Mouse (Mus musculus): ENCODE results near the gene Gtpbp8.
A peak's percentile ranks its signal among the peaks of the same experiment; 100 is the strongest.

Gene Gtpbp8

GRCm38 (mm10) chr16:44725286-44726223, 20.6 kb downstream of the Gtpbp8 start:
- peak; percentile 52 to 69 for DNase-seq (ENCODE audit: low spot score in 2 of 2)

- DNase-seq (ENCODE audit: low spot score in 2 of 2): peak in 1 of 2 experiments; percentile 14
These were observed 21.3 kb downstream of the Gtpbp8 start for GRCm38 (mm10) chr16:44724847-44725246.

GRCm38 (mm10) chr16:44724083-44724787, 21.9 kb downstream of the Gtpbp8 start, which contains the start of gene Nepro:
Nepro (plus strand) TSS chr16:44724301.
- peak; percentile 93 to 96 for DNase-seq (ENCODE audit: low spot score in 2 of 2)

- DNase-seq (ENCODE audit: low spot score in 2 of 2): no peak
These were observed 23.5 kb downstream of the Gtpbp8 start for GRCm38 (mm10) chr16:44722666-44723065.

- no peak for DNase-seq (ENCODE audit: low spot score in 2 of 2)
These were observed 25.6 kb downstream of the Gtpbp8 start for GRCm38 (mm10) chr16:44720518-44720917.

- no peak for DNase-seq (ENCODE audit: low spot score in 2 of 2)
These were observed 26.8 kb downstream of the Gtpbp8 start for GRCm38 (mm10) chr16:44719349-44719748.

- no peak for DNase-seq (ENCODE audit: low spot score in 2 of 2)
These were observed 28.3 kb downstream of the Gtpbp8 start for GRCm38 (mm10) chr16:44717838-44718237.

GRCm38 (mm10) chr16:44717141-44717634, 29.0 kb downstream of the Gtpbp8 start:
- DNase-seq (ENCODE audit: low spot score in 2 of 2): no peak

- DNase-seq (ENCODE audit: low spot score in 2 of 2): peak in 1 of 2 experiments; percentile 23
These were observed 29.6 kb downstream of the Gtpbp8 start for GRCm38 (mm10) chr16:44716305-44717140.

- no peak for DNase-seq (ENCODE audit: low spot score in 2 of 2)
These were observed 42.7 kb downstream of the Gtpbp8 start for GRCm38 (mm10) chr16:44703458-44703857.

GRCm38 (mm10) chr16:44702272-44702671, 43.9 kb downstream of the Gtpbp8 start:
- no peak for DNase-seq (ENCODE audit: low spot score in 2 of 2)

- DNase-seq (ENCODE audit: low spot score in 2 of 2): no peak
These were observed 45.0 kb downstream of the Gtpbp8 start for GRCm38 (mm10) chr16:44701155-44701554.

GRCm38 (mm10) chr16:44697473-44698205, 48.5 kb downstream of the Gtpbp8 start:
- DNase-seq (ENCODE audit: low spot score in 2 of 2): no peak

- DNase-seq (ENCODE audit: low spot score in 2 of 2): no peak
These were observed 50.1 kb downstream of the Gtpbp8 start for GRCm38 (mm10) chr16:44695859-44696620.

GRCm38 (mm10) chr16:44695214-44695858, 50.8 kb downstream of the Gtpbp8 start:
- DNase-seq (ENCODE audit: low spot score in 2 of 2): no peak

- no peak for DNase-seq (ENCODE audit: low spot score in 2 of 2)
These were observed 52.5 kb downstream of the Gtpbp8 start for GRCm38 (mm10) chr16:44693695-44694094.

GRCm38 (mm10) chr16:44692541-44692940, 53.6 kb downstream of the Gtpbp8 start:
- DNase-seq (ENCODE audit: low spot score in 2 of 2): no peak

GRCm38 (mm10) chr16:44691561-44692141, 54.5 kb downstream of the Gtpbp8 start:
- peak; percentile 16 to 25 for DNase-seq (ENCODE audit: low spot score in 2 of 2)

GRCm38 (mm10) chr16:44691066-44691465, 55.1 kb downstream of the Gtpbp8 start:
- no peak for DNase-seq (ENCODE audit: low spot score in 2 of 2)

Data from urinary bladder, postnatal 36 days (tissue).